Mouse (Mus musculus): ENCODE measurements around the gene Ugt1a8. TPM values are rescaled to one million over a fixed set of nuclear protein-coding genes. Genes with fewer than 3 reads are reported as not detected.

The Ugt1a8 gene
- total RNA-seq, 4 experiments from 2014 or later = not detected

DNA sequence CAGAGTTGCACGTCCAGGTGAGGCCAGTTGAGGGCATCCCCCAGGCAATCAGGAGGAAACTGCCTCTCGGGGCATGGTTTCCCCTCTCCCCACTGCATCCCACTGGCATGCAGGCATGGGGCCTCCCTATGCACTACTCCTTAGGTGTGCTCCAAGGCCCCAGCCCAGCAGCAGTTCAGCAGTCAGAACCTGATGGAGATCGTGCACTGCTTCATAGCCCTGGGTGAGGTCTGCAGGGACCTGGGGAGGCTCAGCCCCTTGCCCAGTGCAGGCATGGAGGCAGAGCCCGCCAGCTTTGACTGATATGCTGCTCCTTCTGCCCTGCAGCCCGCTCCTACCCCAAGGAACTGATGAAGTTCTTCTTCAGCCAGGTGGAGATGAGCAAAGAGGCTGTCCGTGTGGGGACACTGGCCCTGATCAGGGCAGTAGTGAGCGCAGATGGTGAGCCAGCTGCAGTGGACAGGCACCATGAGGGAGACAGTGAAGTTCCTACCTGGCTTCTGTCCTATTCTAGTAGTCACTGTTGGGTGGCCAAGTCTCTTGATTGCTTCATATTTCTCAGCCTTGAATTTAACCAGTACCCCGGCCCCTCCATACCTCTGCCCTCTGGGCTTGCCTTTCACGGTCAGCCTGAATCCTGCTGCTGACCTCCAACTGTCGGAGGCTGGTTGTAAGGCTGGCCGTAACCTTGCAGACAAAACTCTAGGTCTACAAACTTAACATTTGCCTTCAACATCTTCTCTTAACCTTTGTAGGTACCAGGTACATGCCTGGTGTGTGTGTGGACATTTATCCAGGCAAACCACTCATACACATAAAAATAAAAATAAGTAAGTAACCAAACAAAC is 147.7 kb downstream of the Ugt1a8 start:
- DNase-seq (ENCODE audit: low spot score in 2 of 2) = no peak

- no peak for DNase-seq (ENCODE audit: low spot score in 2 of 2)
These were observed 148.3 kb downstream of the Ugt1a8 start for GRCm38 (mm10) chr1:88235894-88236415.

DNA sequence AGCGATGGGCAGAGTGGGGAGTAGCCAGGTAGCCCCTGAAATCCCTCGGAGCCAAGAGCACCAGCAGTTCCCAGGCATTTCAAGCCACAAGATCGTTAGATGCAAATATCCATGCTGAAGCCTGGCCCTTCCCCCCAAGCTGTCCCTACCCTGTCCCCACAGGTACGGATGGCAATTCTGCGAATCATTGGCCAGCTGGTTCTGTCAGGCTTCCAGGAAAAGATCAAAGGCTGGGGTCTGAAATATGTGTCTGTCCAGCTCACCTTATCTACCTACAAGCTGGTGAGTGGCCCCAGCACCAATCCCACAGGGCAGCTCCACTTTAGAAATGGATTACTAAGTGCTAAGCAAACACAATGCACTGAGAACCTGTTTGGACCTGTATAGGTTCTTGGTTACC is 149.7 kb downstream of the Ugt1a8 start:
- DNase-seq (ENCODE audit: low spot score in 2 of 2) = no peak

GRCm38 (mm10) chr1:88238771-88239170 is 151.2 kb downstream of the Ugt1a8 start:
- DNase-seq (ENCODE audit: low spot score in 2 of 2) = no peak

GRCm38 (mm10) chr1:88240072-88240471 is 152.5 kb downstream of the Ugt1a8 start:
- no peak for DNase-seq (ENCODE audit: low spot score in 2 of 2)

- no peak for DNase-seq (ENCODE audit: low spot score in 2 of 2)
These were observed 153.0 kb downstream of the Ugt1a8 start for GRCm38 (mm10) chr1:88240579-88240978.

DNA sequence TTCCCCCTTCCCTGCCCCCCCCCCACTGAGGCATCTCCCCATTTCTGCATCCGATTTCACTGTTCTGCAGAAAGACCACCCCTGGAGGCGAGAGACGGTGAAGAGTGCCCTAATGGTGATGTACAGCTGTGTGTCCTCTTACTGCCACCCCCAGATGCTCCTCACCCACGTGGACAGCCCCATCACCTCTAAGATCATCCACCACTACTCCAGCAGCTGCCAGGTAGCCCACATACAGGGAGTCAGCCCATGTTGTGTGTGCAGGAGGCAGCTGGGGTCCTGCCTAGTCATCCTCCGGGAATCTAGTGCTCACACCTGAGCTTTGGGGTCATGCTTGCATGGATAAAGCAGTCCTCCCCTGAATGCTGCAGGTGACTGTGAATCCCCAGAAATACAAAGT is 156.2 kb downstream of the Ugt1a8 start:
- DNase-seq (ENCODE audit: low spot score in 2 of 2) = no peak

DNA sequence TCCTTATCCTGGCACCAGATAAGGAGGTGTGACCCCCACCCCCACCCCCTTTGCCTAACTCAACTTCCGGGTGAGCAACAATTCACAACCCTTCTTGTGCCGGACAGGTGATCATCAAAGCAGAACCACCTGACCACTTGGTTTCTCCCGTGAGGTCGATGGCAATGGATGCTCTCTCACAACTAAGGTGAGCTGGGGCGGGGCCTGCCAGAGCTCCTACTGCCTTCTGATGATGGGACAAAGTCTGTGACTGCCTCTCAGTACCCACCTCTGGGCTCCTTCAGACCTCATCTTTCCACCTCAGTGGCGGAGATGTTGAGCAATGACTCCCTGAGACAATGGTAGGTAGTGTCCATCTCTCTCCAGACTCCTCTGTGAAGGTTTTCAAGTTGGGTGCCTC is 158.3 kb downstream of the Ugt1a8 start:
- no peak for DNase-seq (ENCODE audit: low spot score in 2 of 2)

GRCm38 (mm10) chr1:88246386-88246785 is 158.8 kb downstream of the Ugt1a8 start:
- no peak for DNase-seq (ENCODE audit: low spot score in 2 of 2)

GRCm38 (mm10) chr1:88247660-88248059 is 160.0 kb downstream of the Ugt1a8 start:
- DNase-seq (ENCODE audit: low spot score in 2 of 2) = no peak

- no peak for DNase-seq (ENCODE audit: low spot score in 2 of 2)
These were observed 161.0 kb downstream of the Ugt1a8 start for GRCm38 (mm10) chr1:88248658-88249057.

DNA sequence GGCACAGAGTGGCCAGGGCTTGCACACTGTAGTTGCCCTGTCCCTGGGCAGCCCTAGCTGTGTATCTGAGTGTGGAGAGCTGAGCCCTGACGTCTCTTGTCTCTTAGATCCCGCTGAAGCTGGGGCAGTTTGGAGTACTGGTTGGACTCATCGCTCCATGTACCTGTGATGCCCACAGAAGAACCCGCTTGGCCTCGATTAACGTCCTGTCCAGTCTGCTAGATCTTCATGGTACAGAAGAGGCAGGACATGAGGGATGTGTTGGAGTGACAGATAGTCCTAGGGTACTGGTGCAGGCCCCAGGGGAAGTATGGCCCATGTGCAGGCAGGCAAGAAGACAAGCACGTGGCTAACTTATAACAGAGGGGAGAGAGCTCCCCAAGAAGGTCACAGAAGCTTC is 162.0 kb downstream of the Ugt1a8 start:
- no peak for DNase-seq (ENCODE audit: low spot score in 2 of 2)

DNA sequence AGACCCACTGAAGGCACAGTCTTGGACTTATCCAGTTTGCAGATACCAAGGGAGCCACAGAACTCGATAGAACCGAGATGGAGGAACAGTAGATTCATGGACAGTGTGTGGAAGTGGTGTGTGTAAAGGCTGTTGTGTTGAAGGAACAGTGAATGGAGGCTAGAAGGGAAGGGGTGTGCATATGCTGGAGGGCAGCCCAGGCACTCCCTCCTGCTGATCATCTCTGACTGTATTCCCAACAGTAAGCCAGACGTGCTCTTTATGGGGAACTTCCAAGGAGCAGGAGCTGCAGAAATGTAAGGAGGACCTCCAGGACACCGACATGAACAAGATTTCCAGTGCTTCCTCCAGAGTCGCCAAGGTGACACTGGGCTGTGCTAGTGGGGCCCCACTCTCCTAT is 162.4 kb downstream of the Ugt1a8 start:
- no peak for DNase-seq (ENCODE audit: low spot score in 2 of 2)

DNA sequence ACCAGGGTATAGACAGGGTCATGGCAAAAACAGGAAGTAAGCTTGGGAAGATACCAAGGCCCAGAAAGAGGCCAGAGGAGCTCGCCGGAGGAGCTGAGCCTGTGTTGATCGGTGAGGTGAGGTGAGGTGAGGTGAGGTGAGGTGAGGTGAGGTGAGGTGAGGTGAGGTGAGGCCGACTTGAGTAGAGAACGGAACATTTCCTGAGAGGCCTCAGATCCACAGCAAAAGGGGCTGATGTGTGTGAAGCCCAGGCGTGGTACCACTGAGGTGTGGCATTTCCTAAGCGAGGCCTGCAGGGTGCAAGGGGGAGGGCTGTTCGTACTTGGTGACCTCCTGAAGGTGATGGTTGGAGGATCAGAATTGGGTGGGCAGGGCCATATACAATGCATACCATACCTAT is 165.5 kb downstream of the Ugt1a8 start:
- no peak for DNase-seq (ENCODE audit: low spot score in 2 of 2)

GRCm38 (mm10) chr1:88253540-88253939 is 165.9 kb downstream of the Ugt1a8 start:
- no peak for DNase-seq (ENCODE audit: low spot score in 2 of 2)

DNA sequence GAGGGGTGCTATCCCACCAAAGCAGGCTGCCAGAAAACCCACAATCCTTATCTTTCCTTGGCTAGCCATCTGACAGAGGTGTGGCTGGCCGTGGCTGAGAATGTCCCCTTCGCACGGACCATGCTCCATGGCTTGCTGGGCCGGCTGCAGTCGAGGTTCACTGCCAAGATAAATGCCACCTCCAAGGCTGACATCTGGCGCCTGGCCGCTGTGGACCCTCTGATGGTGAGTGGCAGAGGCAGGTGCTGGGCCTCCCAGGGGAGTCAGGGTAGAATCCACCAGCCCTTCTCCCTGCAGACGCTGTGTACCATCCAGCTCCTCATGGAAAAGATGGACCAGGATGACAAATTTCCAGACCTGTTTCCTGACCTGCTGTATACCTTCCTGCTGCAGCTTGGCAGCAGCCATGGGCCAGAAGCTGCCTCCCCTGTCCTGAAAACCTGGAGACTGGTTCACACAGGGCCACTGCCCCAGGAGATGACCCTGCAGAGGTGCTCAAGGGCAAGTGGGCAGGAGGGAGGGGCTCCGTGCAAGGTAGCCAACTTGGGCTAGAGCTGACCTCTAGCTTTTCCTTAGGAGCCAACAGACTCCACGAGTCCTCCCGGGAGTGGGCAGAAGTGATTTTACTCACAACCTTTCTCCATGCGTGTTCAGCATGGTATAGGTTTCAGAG is 167.3 kb downstream of the Ugt1a8 start:
- peak in 1 of 2 experiments; percentile 26 for DNase-seq (ENCODE audit: low spot score in 2 of 2)

- no peak for DNase-seq (ENCODE audit: low spot score in 2 of 2)
These were observed 167.8 kb downstream of the Ugt1a8 start for GRCm38 (mm10) chr1:88255466-88255857.

- peak in 1 of 2 experiments; percentile 22 for DNase-seq (ENCODE audit: low spot score in 2 of 2)
These were observed 168.6 kb downstream of the Ugt1a8 start for GRCm38 (mm10) chr1:88255989-88256754.

GRCm38 (mm10) chr1:88256886-88257663 is 169.5 kb downstream of the Ugt1a8 start:
- no peak for DNase-seq (ENCODE audit: low spot score in 2 of 2)

- no peak for DNase-seq (ENCODE audit: low spot score in 2 of 2)
These were observed 170.1 kb downstream of the Ugt1a8 start for GRCm38 (mm10) chr1:88257681-88258080.

GRCm38 (mm10) chr1:88258361-88258760 is 170.7 kb downstream of the Ugt1a8 start:
- no peak for DNase-seq (ENCODE audit: low spot score in 2 of 2)
